Mouse (Mus musculus) kidney, postnatal 25 days (tissue): ENCODE data around the gene Yjefn3.
"Not testable (repeated sequence)": the region's sequence is repeated elsewhere in the genome, so short reads cannot be mapped to it uniquely, and the experiment has no call there.

Experiments
- DNase-seq, 2 experiments: peaks; one replicate each; pipeline ENCODE4 v3.0.0; 2021; ENCODE audit warnings: mixed read lengths in 2 of 2

Gene Yjefn3

GRCm38 (mm10) chr8:69902163-69903062, at the start of gene Yjefn3, which contains the start of the genes Tssk6 and Ndufa13:
TSS of gene Yjefn3 (minus strand) at chr8:69902712.
TSS of gene Tssk6 (plus strand) at chr8:69902184.
TSS of gene Ndufa13 (minus strand) at chr8:69902558.
- peak; percentile 30 to 71 for DNase-seq

- peak in 1 of 2 experiments; percentile 46 for DNase-seq
These were observed 47.8 kb upstream of the Yjefn3 start for GRCm38 (mm10) chr8:69950300-69950699.

DNA sequence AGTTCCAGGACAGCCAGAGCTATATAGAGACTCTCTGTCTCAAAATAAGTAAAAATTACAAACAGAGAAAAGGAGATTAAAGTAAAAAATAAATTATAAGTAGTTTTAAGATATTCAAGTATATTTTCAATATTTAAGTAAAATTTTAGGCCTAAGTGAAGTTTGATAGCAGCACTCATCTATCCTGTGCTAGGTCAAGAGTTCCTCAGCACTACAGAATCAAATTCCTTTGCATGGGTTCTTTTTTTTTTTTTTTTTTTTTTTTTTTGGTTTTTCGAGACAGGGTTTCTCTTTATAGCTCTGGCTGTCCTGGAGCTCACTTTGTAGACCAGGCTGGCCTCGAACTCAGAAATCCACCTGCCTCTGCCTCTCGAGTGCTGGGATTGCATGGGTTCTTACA, 40.0 kb upstream of the Yjefn3 start:
- DNase-seq: not testable (repeated sequence)

DNA sequence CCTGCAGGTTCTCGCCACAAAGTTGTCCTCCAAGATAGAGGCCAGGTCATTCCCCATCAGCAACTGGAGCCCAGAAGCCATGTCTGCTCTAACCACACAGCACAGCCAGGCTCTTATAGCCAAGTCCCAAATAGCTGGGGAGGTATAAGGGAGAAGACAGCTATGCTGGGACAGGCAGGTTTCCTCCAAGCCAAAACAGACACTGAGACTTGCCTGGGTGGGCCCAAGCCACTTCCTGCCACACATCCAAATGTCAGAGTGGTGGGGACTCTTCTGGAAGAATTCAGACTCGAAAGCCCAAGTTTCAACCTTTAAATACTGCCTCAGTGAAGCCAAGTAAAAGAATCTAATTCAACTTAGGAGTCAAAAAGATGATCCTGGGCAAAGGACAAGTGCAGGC, 37.9 kb upstream of the Yjefn3 start:
- no peak for DNase-seq

DNA sequence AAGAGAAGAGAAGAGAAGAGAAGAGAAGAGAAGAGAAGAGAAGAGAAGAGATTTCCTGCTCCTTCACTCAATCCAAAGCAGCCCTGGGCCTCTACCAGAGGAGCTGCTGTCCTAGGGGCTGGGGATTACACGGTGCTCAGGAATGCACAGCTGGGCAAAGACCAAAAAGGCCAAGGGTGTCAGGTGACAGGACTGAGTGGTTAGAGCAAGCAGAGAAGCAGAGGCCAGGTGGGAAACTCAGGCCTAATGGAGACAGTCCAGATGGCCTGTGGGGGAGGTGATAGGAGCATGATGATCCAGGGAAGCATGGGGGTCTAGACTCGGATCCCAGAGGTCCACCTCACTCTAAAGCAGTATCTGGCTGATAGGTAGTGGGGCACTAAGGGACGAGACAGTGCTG, 37.1 kb upstream of the Yjefn3 start:
- peak; percentile 74 to 88 for DNase-seq

DNA sequence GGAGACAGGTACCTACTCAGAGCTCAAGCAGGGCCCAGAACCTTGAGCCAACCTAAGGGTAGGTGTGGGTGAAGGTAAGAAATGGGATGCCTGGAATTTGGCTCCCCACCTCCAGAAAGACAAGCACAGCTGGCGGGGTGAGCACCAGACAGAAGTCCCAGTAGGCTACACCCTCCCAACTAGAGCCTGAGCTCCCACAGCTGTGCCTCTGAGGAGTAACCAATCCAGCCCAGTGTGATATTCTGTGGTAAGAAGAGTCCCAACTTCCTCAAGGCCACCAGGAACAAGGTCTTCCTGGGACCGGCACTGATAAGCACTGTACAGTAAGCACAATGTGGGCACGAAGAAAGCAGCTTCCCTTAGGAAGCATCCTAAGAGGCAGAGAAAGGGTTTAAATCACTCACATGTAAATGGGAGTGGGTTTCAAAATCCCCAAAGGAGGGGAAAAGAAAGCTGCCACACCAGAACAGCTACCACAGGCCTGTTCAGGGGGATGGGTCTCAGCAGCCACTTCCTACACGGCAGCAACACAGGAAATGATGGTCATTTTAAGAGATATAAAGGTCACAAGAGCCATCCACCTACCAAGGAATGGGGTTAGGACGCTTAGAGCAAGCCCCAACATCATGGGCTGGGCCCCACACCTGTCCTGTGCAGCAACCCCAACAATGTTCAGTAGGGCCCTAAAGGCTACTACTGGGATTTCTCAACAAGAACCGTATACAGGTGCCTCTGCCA, 35.9 kb upstream of the Yjefn3 start:
- peak in 1 of 2 experiments; percentile 10 for DNase-seq

DNA sequence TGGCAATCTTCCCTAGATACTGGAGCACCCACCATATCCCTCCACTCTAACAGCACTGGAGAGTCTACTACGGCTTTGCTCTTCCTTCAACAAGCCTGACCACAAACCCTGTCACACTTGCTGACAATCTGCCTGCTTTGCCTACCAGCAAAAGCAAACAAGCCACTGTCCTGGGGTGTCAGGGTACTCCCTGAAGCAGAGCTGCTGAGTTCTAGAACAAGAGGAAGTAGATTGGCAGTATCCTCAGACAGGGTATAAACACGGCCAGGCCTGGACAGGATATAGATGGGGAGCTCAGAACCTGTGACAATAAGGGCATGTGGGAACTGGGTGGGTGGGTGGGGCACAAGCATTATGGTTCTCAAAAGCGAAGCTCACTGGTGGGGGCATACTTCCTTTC, 35.0 kb upstream of the Yjefn3 start:
- DNase-seq: no peak

DNA sequence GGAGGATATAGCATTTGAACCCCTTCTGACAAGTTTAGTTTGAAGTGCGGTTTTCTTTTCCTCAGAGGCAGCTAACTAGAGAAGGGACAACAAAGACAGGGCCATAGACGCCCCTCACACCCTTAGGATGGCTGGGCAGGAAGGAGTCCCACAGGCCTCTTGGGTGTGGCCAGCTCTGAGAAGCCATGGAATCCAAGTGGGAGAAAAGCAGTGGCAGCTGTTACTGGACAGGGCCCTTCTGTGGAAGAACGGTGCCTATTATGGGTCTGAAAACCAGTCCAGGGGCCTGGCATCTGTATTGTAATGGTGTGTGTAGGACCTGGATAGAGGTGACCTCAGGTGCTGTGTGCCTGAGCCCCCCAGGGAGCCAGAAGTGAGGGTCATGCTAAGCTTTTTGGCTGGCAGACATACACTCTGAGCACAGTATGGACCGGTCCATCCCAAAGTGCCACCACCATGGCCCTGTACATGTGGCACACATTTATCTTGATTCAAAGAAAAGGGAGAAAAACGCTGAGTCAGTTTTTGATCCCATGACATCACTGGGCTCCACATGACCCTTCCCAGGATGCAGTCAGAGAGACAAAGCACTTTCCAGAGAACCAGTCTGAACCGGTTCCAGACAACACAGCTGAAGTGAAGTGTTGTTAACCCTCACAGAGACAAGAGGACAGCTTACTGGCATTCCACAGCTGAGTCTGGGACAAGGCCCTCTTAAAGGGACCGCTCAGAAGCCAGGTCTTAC, 33.7 kb upstream of the Yjefn3 start:
- peak; percentile 68 to 82 for DNase-seq

DNA sequence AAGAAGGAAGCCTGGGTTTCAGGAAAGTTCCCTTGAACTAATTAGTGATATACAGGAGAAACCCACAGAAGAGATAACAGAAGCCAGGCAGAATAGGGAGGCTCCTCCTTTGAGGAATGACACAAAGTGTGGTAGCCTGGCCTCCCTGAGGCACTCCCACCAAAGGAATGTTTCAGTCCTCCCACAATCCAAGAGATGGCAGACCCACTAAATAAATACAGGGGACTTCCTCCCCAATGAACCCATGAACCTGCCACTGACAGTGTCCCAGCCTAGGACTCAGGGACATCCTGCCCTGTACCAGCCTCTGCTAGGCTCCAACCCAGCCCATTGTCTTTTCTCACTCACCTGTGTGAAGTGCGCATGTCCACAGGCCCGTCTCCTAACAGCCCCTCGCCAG, 32.9 kb upstream of the Yjefn3 start:
- no peak for DNase-seq

DNA sequence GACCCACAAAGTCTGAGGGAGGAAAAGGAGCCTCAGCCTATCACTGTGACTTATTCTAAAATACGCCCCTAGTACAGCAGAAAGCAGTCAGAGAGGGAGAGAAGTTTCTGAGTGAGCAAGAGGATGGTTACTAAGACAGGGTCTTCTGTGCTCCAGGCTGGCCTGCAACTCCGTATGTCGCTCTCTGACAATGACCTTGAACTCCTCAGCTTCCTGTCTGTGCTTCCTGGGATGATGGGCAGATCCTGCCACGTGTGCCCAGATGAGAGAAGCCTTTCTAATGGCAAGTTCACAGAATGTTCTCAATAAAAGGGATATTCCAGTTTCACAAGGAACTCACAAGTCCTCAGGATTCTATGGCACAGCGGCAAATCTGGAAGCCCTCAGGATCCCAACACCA, 32.1 kb upstream of the Yjefn3 start:
- no peak for DNase-seq

DNA sequence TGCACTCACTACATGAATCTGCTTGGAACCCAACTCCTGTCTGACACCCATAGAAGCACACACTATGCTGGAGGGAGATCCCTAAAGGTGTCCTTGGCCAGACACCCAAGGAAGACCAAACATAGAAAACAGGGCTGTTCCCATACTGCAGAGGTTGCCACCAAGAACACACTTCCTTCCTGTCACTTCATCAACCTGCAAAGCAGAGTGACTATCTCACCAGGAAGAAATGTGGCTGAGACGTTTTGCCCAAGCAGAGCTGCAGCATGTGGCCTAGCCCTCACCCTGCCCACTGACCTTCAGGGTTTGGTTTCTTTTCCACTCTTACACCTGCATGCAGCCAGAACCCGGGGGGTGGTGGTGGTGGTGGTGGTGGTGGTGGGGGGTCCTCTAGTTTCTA, 31.3 kb upstream of the Yjefn3 start:
- DNase-seq: no peak

DNA sequence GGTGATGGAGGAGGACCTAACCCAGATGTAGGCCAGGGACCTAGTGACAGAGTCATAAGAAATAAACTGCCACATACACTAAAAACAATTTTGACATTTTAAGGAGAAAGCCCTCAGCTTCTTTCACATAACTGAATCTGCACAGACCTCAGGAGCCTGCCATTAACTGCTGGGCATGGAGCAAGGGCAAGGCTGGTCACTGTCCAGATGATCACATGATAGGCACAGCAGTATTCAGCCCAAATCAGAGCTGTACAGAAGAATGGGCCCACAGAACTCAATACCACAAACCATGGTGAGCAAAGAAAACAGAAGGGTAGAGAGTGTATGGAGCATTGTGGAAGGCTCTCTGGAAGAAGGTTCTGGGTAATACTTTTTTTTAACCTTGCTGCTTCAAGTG, 24.4 kb upstream of the Yjefn3 start:
- DNase-seq: peak in 1 of 2 experiments; percentile 53

GRCm38 (mm10) chr8:69923986-69924385, 21.5 kb upstream of the Yjefn3 start:
- DNase-seq: no peak

DNA sequence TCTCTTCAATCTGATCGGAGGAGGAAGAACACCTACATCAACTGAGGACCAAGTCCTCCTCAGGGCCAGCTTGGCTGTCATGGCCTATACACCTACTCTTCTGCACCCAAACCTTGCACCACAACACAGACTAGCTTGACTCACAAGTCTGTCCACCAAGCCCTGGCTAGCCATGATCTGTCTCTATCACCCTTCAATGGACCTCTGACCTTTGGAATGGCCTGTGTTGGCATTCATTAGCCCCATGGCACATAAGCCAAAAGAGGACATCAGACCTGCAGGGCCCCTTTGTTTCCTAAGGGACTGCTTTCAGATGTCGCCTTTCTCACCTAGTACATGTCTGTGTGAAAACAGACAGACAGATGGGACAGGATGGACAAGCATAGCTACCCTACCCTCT, 18.6 kb upstream of the Yjefn3 start:
- peak; percentile 42 to 63 for DNase-seq

GRCm38 (mm10) chr8:69919876-69920662, 17.6 kb upstream of the Yjefn3 start:
- DNase-seq: peak; percentile 88 to 91

- peak; percentile 70 to 89 for DNase-seq
These were observed 16.5 kb upstream of the Yjefn3 start for GRCm38 (mm10) chr8:69919010-69919409.

GRCm38 (mm10) chr8:69918506-69918905, 16.0 kb upstream of the Yjefn3 start:
- DNase-seq: no peak

- no peak for DNase-seq
These were observed 13.2 kb upstream of the Yjefn3 start for GRCm38 (mm10) chr8:69915748-69916147.

GRCm38 (mm10) chr8:69914526-69914925, 12.0 kb upstream of the Yjefn3 start:
- DNase-seq: no peak

GRCm38 (mm10) chr8:69912478-69913074, 10.1 kb upstream of the Yjefn3 start:
- DNase-seq: no peak

GRCm38 (mm10) chr8:69911917-69912316, 9.4 kb upstream of the Yjefn3 start:
- no peak for DNase-seq

DNA sequence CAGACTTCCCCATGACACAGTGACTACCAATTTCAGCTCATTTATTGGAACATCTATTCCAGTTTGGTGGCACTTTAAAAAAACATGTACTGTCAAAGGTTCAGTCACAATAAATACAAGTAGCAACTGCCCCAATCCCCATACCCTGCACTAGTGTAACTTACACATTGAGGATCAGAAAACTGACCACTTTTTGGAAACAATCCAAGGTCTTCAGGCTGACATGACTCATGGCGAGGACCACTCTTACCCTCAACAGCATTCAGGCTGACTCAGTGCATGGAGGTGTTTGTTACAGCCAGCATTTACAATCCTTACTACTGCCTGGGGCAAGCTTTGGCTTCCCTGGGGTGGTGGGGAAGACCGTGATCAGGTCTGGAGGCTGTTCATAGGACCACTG, 4.6 kb upstream of the Yjefn3 start:
- DNase-seq: no peak
